Mouse (Mus musculus): ENCODE data around the gene Gstt2.

Gene Gstt2

DNA sequence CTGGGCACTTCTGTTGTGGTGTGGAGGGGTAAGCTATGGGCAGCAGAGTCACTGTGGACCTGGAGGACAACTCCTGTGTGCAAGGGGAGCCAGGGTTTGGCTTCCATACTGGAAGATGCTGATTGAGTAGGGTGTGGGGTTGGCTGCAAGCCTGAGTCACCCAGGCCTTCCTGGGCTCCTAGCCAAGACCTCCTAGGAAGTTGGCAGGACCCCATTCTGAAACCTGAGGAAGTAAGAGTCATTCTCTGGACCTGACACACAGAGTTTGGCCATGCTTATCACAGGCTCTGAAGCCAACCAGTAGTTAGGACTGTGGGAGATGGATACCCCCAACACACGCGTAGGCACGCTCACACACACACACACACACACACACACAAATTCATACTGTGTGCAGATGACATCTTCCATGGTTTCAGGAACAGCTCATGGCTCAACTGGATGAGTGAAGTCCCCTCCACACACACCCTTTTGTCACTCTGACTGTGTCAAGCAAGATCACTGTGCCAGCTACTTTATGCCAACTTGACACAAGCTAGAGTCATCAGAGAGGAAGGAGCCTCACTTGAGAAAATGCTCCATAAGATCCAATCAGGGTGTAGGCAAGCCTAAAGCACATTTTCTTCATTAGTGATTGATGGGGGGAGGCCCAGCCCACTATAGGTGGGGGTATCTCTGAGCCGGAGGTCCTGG is 9.4 kb downstream of the Gstt2 start:
- peak; percentile 80 to 87 for DNase-seq

DNA sequence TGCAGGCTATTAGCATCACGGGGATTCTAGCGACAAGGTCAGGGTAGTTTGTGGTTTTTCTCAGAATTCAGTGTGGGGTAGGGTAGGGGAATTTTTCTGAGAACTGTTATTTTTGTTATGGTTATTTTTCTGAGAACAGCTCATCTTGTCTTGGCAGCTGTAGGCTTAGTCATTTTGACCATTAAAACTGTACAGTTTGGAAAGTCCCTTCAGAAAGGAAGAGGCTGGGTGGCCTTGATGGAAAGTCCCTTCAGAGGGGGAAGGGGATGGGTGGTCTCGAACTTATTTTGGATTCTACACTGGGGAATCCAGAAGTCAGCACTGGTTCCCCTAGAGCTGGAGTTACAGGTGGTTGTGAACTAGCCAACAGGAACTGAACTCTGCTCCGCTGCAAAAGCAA is 12.7 kb downstream of the Gstt2 start:
- DNase-seq: no peak

DNA sequence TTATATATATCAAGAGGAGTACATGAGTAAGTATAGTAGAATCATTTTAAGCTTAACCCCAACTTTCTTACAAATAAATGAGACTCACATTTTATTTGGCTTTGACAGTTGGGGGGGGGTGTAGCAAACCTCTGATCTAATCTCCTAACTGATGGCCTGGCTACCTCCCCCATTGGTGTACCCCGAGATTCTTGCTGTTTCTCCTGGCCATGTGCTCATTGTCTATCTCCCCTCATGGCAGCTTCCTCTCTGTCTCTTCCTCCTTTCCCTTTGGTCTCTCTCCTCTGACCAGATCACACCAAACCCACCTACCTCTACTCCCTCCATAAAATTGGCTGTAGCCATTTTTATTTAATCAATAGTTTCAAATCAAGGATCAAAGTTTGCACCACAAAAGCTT is 13.4 kb downstream of the Gstt2 start:
- no peak for DNase-seq

DNA sequence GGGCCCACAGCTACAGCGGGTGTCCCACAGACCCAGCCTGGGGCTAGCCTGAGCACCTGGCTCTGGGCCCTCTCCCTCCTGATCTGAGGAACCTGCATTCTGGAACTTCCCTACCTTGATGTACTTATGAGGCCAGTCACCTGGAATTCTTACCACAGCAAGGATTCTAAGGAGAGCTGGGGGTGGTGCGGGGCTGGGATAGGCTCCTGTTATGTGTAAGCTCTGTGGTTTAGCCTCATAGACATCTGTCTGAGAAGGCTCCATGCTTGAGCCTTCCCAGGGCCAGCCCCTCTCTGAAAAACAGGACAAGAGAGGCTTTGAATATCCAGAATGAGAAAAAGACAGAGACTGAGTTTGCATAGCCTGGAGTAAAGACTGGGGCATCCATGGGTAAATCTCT is 14.8 kb downstream of the Gstt2 start, which contains the start of gene Gstt4:
Gene Gstt4, minus strand, starts transcription at position 101 of the 400 bp plus-strand sequence.
- DNase-seq: no peak

DNA sequence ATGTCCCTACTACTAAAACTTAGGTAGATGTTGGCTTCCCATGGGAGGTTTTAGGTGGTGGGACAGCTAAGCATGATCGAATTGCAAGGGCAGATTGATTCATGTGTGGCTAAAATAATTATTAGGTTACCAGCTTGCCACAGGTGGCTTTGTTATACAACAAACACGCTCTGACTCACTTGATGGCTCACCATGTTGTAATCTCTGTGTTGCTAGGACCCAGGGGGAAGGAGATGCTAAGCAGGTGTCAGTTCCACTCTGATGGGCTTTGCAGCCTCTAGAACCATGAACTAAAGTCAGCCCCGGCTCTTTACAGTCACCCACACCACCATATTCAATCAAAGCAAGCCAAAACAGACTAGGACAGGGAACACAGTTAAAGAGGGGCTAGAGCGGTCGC is 17.3 kb downstream of the Gstt2 start:
- no peak for DNase-seq

DNA sequence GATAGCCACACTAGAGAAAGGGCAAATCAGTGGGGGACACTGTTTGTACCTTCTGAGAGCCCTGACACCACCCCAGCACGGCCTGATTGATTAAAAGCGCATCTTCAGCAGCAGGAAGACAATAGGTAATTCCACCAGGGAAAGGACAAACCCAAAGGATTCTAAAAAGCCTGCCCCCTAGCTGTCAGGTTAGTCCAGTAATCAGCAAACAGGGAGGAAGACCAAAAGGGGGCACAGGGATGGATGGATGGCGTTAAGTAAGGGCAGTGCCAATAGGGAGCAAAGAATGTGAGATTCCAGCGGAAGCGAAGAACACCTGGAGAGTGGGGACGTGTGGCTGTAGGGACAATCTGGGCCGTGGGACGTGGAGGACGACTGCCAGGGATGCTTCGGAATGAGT is 18.6 kb downstream of the Gstt2 start:
- DNase-seq: no peak

DNA sequence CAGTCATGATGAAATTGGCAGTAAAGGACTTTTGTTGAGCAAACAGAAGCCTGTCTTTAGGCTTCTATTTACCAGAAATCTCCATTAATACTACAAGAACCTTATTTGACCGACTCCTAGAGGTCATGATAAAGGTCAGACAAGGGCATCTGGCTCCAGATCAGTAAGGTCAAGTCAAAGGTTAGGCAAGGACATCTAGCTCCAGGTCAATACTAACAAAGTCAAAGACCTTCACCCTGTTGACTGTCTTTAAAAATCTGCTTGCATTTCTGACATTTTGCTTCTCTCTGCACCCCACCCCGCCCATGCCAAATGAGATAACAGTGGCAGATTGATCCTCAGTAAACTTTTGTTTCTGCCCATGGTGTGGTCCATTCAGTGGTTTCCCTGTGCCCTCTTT is 33.0 kb downstream of the Gstt2 start:
- DNase-seq: no peak

DNA sequence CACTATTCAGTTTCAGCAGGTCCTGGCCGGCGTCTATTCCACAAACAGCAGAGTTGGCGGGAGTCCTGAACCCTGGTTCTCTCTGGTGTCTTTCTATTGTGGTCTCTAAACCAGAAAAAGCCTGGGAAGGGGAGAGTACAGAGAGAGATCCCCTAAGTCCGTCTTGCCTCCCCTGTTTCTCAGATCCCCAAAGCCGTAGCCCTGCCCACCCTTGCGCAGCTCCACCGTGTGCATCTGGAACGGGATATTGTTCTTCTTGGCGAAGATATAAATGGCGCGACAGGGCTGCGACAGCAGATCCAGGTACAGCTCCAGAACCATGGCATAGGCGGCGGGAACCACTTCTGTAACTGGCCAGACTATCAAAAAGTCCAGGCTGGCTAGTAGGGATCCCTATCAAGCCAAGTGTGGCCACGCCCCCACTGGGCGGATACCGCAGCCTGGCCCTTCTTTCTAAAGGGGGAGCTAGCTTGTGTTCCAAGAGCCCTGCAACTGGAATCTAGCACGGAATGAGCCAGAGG is 39.0 kb downstream of the Gstt2 start, which contains the start of gene Gstt1:
Gene Gstt1, minus strand, starts transcription at position 409 of the 521 bp plus-strand sequence.
- DNase-seq: peak; percentile 68 to 69

DNA sequence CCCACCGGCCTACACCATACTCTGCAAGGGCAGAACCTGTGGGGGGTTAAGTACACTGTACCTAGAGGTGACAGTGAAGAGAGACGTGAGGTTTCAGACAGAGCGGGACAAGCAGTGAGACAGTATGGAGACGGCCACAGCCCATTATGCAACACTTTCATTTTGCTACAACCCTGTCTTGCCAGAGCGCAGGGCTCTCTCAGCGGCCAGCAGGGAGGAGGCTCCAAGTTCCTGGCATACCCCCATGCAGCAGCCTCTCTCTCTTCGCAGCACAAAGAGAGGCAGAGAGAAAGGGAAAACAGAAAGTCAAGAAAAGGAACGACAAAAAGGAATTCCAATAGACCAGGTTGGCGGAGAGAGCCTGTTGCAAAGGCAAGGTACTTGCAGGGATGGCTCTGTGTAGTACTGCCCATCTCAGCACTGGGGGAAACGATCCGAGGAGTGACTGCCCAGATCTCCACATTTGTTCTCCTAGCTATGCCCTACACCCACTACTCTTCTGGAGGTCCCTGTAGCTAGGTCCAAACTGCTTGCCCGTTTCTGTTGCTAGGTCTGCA is 39.5 kb downstream of the Gstt2 start:
- peak; percentile 69 to 75 for DNase-seq

DNA sequence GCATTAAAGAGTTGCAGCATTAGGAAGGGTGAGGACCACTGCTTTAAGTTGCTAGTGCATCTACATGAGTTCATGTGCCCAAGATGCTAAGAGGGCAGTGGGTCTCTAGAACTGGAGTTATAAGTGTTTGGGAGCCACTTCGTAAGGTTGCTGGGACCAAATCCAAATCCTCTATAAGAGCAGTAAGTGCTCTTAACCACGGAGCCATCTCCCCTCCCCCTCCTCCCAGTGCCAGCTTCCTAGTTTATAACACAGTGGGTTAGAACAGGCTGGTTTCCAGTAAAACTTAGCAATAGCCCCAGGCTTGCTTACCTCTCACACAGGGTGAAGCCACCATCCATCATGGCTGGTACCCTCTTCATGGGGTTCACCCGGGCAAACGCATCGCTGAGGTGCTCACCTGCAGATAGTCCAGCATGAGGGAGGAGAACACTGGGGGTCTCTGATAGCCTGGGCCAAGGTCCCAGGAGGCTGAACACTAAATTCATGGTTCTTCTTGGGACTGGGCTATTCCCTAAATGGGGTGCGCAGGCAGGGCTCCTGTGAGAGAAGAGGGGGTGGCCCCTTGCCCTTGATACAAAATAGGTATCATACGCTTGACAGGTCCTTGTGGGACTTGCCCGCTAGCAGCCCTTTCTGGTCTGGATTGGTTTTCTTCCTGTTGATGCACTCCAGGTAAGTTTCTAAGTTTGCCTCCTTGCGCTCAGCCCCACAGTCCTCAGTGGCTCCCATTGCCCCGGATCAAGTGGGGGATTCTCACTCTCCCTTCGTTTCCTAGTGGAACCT is 40.3 kb downstream of the Gstt2 start:
- DNase-seq: peak; percentile 13 to 26

DNA sequence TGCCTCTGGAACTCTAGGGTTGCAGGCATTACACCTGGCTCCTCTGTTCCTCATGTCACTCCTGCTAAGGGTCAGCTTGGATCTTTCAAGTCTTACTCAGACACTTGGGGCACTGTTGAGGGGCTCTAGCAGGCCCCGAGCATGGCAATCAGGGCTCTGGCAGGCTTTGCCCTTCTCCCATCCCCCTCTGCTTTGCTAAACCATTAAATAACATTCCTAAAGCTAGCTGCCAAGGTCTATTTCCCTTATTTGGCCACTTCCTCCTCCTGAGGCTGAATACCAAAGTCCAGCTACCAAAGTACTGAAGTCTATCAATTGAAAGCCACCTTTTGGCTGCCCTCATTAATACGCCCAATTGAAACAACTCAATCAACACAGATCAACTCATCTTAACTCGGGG is 42.3 kb downstream of the Gstt2 start:
- no peak for DNase-seq

DNA sequence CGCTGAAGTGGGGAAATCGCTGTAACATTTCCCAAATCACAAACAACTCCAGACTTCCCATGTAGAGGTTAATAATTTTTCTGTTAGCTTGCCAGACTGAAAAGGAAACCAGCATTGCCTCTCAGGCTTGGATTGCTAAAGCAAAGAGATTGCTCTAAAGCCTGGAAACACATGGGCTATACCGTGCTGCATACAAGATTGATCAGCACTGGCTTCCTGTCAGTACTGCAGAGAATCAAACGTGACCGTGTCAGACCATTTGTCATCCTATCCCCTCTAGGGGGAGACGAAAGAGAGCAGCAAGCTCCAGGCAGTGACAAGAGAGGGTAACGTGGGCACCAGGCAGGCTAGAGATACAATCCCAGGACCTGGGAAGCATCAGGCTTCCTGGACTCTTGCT is 46.5 kb downstream of the Gstt2 start:
- no peak for DNase-seq

DNA sequence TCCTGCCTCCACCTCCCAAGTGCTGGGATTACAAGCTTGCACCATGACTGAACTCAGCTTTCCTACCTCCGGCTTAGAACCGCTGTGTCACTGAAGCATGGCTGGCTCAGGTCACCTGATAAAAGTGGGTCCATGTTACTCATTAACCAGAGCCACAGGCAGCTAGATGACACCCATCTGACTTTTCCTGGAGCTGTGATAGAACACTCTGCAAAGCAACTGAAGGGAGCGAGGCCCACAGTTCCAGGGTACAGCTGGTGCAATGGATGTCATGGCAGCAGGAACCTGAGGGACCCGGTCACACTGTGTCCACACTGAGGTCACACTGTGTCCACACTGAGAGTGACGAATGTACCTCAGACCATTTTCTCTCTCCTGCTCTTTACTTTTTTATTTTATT is 47.4 kb downstream of the Gstt2 start:
- DNase-seq: no peak

DNA sequence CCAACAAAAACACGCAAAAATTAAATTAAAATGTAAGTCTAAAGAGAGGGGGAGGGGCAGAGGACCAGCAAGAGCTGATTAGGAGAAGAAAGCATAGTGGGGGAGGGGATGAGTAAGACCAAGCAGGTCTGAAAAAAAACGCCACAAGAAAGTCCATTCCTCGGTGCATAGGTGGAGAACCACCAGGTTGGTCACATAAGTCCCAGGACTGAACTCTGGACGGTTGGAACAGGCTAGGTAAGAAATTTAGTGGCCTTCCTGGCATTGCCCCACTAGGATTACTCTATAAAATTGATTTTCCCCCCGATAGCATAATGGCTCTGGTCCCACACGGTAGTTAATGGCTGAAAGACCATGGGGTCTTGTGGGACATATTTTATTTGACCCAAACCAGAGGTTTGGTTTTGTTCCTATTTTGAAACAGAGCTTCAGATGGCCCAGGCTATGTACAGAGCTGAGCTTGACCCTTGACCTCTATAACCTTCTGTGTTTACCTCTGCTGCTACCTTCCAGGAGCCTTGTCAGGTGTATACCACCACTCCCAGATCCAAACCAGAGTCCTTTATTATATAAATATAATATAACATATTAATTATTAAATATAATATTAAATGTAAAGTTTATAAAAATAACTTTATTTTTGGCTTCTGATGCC is 48.0 kb downstream of the Gstt2 start:
- DNase-seq: no peak

DNA sequence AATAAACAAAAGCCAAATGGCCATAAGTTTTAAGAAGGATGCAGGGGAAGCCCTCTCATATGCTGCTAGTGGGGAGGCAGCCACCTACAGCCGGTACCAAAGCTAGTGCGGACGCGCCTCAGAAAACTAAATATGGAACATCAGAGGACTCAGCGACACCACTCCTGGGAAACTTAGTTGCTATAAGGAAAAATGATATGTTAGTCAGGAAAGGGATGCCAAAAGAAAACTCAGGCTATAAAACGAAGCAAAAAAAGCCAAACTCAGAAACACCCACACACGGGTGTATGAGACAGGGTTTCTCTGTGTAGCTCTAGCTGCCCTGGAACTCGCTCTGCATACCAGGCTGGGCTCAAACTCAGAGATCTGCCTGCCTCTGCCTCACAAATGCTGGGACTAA is 48.9 kb downstream of the Gstt2 start:
- no peak for DNase-seq

DNA sequence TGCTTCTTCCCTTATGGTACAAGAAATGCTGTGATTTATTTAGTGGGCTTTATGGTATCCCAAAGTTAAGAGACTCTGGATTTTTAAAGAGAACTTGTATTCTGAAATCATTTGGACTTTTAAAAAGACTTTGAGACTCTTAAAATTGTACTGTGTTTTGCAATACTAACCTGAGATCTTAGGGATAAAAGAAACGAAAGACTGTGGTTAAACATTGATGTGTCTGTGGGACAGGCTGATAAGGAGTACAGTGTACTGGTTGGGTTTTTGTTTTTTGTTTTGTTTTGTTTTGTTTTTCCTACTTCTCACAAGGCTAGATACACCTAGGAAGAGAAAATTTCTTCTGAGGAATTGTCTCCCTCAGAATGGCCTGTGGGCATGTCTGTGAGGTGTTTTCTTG is 51.8 kb downstream of the Gstt2 start:
- no peak for DNase-seq
